Mouse (Mus musculus) bone marrow macrophage, adult 2 months (primary cell): ENCODE measurements at regions not wholly inside any gene's neighbourhood (a gene's known extent, or its start where the extent isn't known, plus 50 kb on each side); places are given as distances from the start of the nearest gene placed in this dataset.

Experiments used
- CTCF ChIP-seq: IDR thresholded peaks from 2 replicates; pipeline ENCODE4 v1.5.1; 2012; ENCODE audit warnings: low read depth, mild to moderate bottlenecking, low read length, moderate library complexity
- POLR2A ChIP-seq: IDR thresholded peaks from 2 replicates; pipeline ENCODE4 v1.6.1; 2012; ENCODE audit warnings: mild to moderate bottlenecking, low read depth, low read length, borderline replicate concordance

GRCm38 (mm10) chr1:65548830-65549229, 267.0 kb downstream of the Pth2r start:
- TF ChIP-seq POLR2A, result no peak
- TF ChIP-seq CTCF, result no peak
